Mouse (Mus musculus) intestine, postnatal 0 days (tissue): ENCODE measurements around the gene Vldlr. TPM values are rescaled to one million over a fixed set of nuclear protein-coding genes. Genes with fewer than 3 reads are reported as not detected.

Experiments used
- ATAC-seq: fragments of 200-750 bp; cut with Nextera tagmentation; 2 replicates; pipeline ENCODE4 v1.8.0; 2017; ENCODE audit warnings: mild to moderate bottlenecking, moderate TSS enrichment, moderate library complexity
- H3K27ac ChIP-seq: fragments of 300-500 bp; sonication (generic); 2 replicates; pipeline ENCODE4 v1.5.1; 2014; ENCODE audit warnings: mild to moderate bottlenecking, low read depth, low read length, moderate library complexity
- H3K27me3 ChIP-seq: fragments of 300-500 bp; sonication (generic); replicated peaks from 2 replicates; pipeline ENCODE4 v1.6.1; 2014; ENCODE audit warnings: low read length, mixed read lengths; ENCODE audit not compliant: control insufficient read depth, insufficient read depth
- H3K36me3 ChIP-seq: fragments of 300-500 bp; sonication (generic); 2 replicates; pipeline ENCODE4 v1.6.1; 2014; ENCODE audit warnings: mild to moderate bottlenecking, moderate library complexity; ENCODE audit not compliant: control insufficient read depth, insufficient read depth
- H3K4me1 ChIP-seq: fragments of 300-500 bp; sonication (generic); replicated peaks from 2 replicates; pipeline ENCODE4 v1.6.1; 2014; ENCODE audit warnings: antibody characterized with exemption, low read length, mixed read lengths; ENCODE audit not compliant: control insufficient read depth, insufficient read depth
- H3K4me2 ChIP-seq: fragments of 300-500 bp; sonication (generic); replicated peaks from 2 replicates; pipeline ENCODE4 v1.6.1; 2014; ENCODE audit warnings: low read depth, mild to moderate bottlenecking, moderate library complexity
- H3K4me3 ChIP-seq: fragments of 300-500 bp; sonication (generic); 2 replicates; pipeline ENCODE4 v1.5.1; 2014; ENCODE audit warnings: low read depth, low read length
- H3K9ac ChIP-seq: fragments of 300-500 bp; sonication (generic); 2 replicates; pipeline ENCODE4 v1.6.1; 2014; ENCODE audit warnings: mild to moderate bottlenecking, low read depth, low read length
- H3K9me3 ChIP-seq: fragments of 300-500 bp; sonication (generic); 2 replicates; pipeline ENCODE4 v1.6.1; 2016; ENCODE audit warnings: mixed run types; ENCODE audit not compliant: control insufficient read depth
- CTCF ChIP-seq: sonication (generic); IDR thresholded peaks from 2 replicates; pipeline ENCODE4 v1.5.1; 2016; ENCODE audit warnings: low read depth, mild to moderate bottlenecking, control low read depth, antibody characterized with exemption, moderate library complexity
- WGBS: fragments of 180-500 bp; shearing (Covaris S2); extraction: QIAGEN DNeasy Blood & Tissue Kit; methylation state at CpG from one replicate; pipeline ENCODE4 v1.1.7; 2014; 5-methylcytosine and 5-hydroxymethylcytosine counted together
- polyA plus RNA-seq: library from polyadenylated mRNA; unstranded; fragments of >200 nt; fragmentation: Nextera tagmentation; extraction: Ambion mirVana; gene quantifications from 2 replicates; pipeline ENCODE4 v1.2.1, GENCODE M21; 2015

Vldlr gene
- polyA plus RNA-seq, 1 experiment from 2014 or later: 2.2 TPM

DNA sequence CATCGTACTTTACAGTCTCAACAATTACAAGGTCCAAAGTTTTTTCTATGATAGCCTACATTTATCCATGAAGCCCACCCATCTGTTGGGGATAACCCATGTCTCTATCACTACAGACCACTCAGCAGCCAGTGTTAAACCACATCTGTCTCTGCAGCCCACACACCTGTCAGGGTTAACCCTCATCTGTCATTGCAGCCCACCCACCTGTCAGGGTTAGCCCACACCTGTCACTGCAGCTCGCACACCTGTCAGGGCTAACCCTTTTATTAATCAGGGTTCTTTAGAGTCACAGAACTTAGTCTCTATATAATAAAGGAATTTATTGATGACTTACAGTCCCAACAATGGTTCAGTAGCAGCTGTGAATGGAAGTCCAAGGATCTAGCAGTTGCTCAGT, 62.9 kb downstream of the Vldlr start:
- Histone ChIP-seq H3K27ac (no peak overlapping the region), H3K36me3 (no peaks in the 10 kb centered on the region), H3K9me3 (no peaks in the 10 kb centered on the region), H3K9ac (no peak overlapping the region), H3K4me2 (no peak overlapping the region), H3K4me1 (no peaks in the 10 kb centered on the region), H3K4me3 (no peak overlapping the region), H3K27me3 (no peaks in the 10 kb centered on the region)
- ATAC-seq: no peak
- 79% methylated on average over 2 of the region's 2 CpGs for WGBS
- TF ChIP-seq CTCF: no peak

Other genes with a start within 250 kb of the Vldlr start
- 0.03 and 0.04 TPM in 2 replicates for gene Kcnv2, start 106.1 kb downstream of the Vldlr start, polyA plus RNA-seq
- gene Pum3, start 213.3 kb downstream of the Vldlr start, polyA plus RNA-seq: 34.4 and 37.9 TPM in 2 replicates